Mouse (Mus musculus) C2C12 (cell line): Measurements from ENCODE around the gene Scgb1a1. TPM values are rescaled to one million over a fixed set of nuclear protein-coding genes. Genes with fewer than 3 reads are reported as not detected.

Experiments
- H3K27me3 ChIP-seq: one replicate; pipeline ENCODE4 v1.6.1; 2011; ENCODE audit not compliant: control insufficient read depth, insufficient read depth, insufficient read length
- H3K36me3 ChIP-seq: one replicate; pipeline ENCODE4 v1.6.1; 2011; ENCODE audit not compliant: control insufficient read depth, insufficient read depth
- H3K4me3 ChIP-seq: one replicate; pipeline ENCODE4 v1.5.1; 2011; ENCODE audit warnings: mild to moderate bottlenecking, control low read depth; ENCODE audit not compliant: poor library complexity, insufficient read depth, severe bottlenecking
- H3K79me2 ChIP-seq: one replicate; pipeline ENCODE4 v1.6.1; 2011; ENCODE audit not compliant: control insufficient read depth, insufficient read depth
- H3K79me3 ChIP-seq: one replicate; pipeline ENCODE4 v1.6.1; 2011; ENCODE audit warnings: low read depth, control low read depth
- H3ac ChIP-seq: one replicate; pipeline ENCODE3; 2011; ENCODE audit warnings: low read depth; ENCODE audit not compliant: control insufficient read depth, insufficient read length
- CEBPB ChIP-seq: IDR thresholded peaks from one replicate; pipeline ENCODE4 v1.6.1; 2011; ENCODE audit warnings: low read depth, mild to moderate bottlenecking, control low read depth, moderate library complexity
- CTCF ChIP-seq: IDR thresholded peaks from one replicate; pipeline ENCODE4 v1.5.1; 2011; ENCODE audit not compliant: control insufficient read depth, insufficient read depth, insufficient read length
- FOSL1 ChIP-seq: IDR thresholded peaks from one replicate; pipeline ENCODE4 v1.8.0; 2011; ENCODE audit warnings: mild to moderate bottlenecking, low read length; ENCODE audit not compliant: poor library complexity, insufficient read depth, severe bottlenecking
- MAX ChIP-seq: IDR thresholded peaks from one replicate; pipeline ENCODE4 v1.6.1; 2011; ENCODE audit warnings: mild to moderate bottlenecking, control low read depth
- MYOD1 ChIP-seq: IDR thresholded peaks from one replicate; pipeline ENCODE4 v1.6.1; 2011; ENCODE audit warnings: low read depth; ENCODE audit not compliant: control insufficient read depth, insufficient read length
- MYOG ChIP-seq: IDR thresholded peaks from one replicate; pipeline ENCODE4 v1.6.1; 2011; ENCODE audit not compliant: control insufficient read depth, insufficient read length; ENCODE audit errors: extremely low read depth
- USF1 ChIP-seq: IDR thresholded peaks from one replicate; pipeline ENCODE4 v1.6.1; 2011; ENCODE audit warnings: low read depth, mild to moderate bottlenecking, control low read depth, moderate library complexity
- polyA plus RNA-seq: library from polyadenylated mRNA; unstranded; fragments of >200 nt; fragmentation: generic; extraction: Trizol; gene quantifications from one replicate; pipeline ENCODE4 v1.2.1, GENCODE M21; 2012; ENCODE audit warnings: missing spikeins

Gene Scgb1a1
- polyA plus RNA-seq, 1 experiment: not detected

- Histone ChIP-seq H3K79me2 (no peaks in the 10 kb centered on the region), H3ac (no peak overlapping the region), H3K79me3 (no peaks in the 10 kb centered on the region), H3K4me3 (no peak overlapping the region), H3K27me3 (no peaks in the 10 kb centered on the region), H3K36me3 (no peaks in the 10 kb centered on the region)
- TF ChIP-seq MAX (no peak), FOSL1 (peak; percentile 46), CTCF (no peak), USF1 (no peak), MYOG (no peak), MYOD1 (peak; percentile 91)
Measured at GRCm38 (mm10) chr19:9065621-9066561, 21.9 kb downstream of the Scgb1a1 start.

DNA sequence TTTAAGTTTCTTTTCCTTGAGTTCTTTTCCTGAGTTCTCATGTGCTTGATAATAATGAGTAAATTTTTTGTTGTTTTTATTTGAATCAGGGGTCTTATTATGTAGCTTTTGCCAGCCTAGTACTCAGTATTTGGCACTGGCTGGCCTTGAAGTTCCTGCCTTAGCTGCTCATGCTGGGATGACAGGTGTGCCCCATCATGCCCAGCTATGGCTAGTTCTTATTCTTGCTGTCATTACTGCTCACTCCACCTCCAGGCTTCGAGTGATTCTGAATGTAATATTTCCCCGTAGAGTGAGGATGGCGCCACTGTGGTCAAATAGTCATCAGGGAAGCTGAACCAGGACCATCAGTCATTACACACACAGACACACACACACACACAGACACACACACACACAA, 23.9 kb downstream of the Scgb1a1 start:
- H3ac ChIP-seq: no peak overlapping the region
- H3K27me3 ChIP-seq: no peaks in the 10 kb centered on the region
- no peaks in the 10 kb centered on the region for H3K36me3 ChIP-seq
- no peaks in the 10 kb centered on the region for H3K79me3 ChIP-seq
- H3K79me2 ChIP-seq: no peaks in the 10 kb centered on the region
- TF ChIP-seq MYOD1 (no peak), MAX (no peak), CTCF (no peak)
- H3K4me3 ChIP-seq: no peak overlapping the region

DNA sequence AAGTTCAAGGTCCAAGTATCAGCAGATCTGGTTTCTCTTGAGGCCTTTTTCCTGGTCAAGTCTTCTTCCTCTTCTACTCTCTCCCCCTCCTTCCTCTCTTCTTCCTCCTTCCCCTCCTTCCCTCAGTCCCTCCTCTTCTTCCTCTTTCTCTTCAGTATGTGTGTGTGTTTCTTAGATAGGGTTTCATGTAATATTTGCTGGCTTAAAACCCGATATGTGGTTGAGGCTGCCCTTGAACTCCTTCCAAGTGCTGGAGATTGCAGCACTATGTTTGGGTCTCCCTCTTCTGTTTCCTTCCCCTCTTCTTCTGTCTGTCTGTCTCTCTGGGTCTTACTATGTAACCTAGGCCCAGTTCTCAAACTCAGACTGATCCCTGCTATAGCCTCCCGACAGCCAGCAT, 24.9 kb downstream of the Scgb1a1 start:
- no peaks in the 10 kb centered on the region for H3K36me3 ChIP-seq
- H3ac ChIP-seq: no peak overlapping the region
- H3K79me3 ChIP-seq: no peaks in the 10 kb centered on the region
- no peaks in the 10 kb centered on the region for H3K27me3 ChIP-seq
- no peak overlapping the region for H3K4me3 ChIP-seq
- no peak for TF ChIP-seq MAX
- TF ChIP-seq MYOG: no peak
- no peak for TF ChIP-seq MYOD1
- no peak for TF ChIP-seq CTCF
- no peak for TF ChIP-seq CEBPB
- no peak for TF ChIP-seq USF1
- no peak for TF ChIP-seq FOSL1
- no peaks in the 10 kb centered on the region for H3K79me2 ChIP-seq

- Histone ChIP-seq H3K4me3 (no peak overlapping the region), H3K36me3 (no peaks in the 10 kb centered on the region), H3K79me2 (no peaks in the 10 kb centered on the region), H3ac (no peak overlapping the region), H3K79me3 (no peaks in the 10 kb centered on the region), H3K27me3 (no peaks in the 10 kb centered on the region)
- no peak for TF ChIP-seq CEBPB
- no peak for TF ChIP-seq MAX
- no peak for TF ChIP-seq USF1
- TF ChIP-seq CTCF: no peak
- TF ChIP-seq MYOD1: no peak
Measured at GRCm38 (mm10) chr19:9061221-9061893, 26.4 kb downstream of the Scgb1a1 start.

DNA sequence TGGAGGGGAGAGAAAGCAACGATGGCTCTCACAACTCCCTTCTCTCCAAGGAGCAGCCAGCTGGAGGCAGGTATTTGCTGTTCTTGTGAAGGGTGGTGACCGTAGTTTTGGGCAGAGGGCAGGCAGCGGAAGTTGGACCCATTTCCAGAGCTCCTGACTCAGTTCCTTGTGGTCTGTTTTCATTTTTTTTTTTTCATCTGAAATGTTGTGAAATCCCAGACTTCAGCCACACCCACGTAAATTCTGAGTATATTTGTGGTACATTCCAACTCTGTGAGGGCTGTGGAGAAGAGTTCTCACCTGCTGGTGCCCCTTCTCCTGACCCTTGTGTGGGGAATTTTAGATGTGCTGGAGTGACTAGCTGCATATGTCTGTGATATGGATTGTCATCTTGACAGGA, 27.7 kb downstream of the Scgb1a1 start:
- H3K79me3 ChIP-seq: no peaks in the 10 kb centered on the region
- no peak overlapping the region for H3ac ChIP-seq
- H3K79me2 ChIP-seq: no peaks in the 10 kb centered on the region
- peak; percentile 99 for TF ChIP-seq CEBPB
- TF ChIP-seq MYOD1: peak; percentile 3
- no peak for TF ChIP-seq MYOG
- TF ChIP-seq FOSL1: peak; percentile 24
- no peak for TF ChIP-seq USF1
- TF ChIP-seq CTCF: no peak
- peak; percentile 65 for TF ChIP-seq MAX
- no peaks in the 10 kb centered on the region for H3K27me3 ChIP-seq
- no peaks in the 10 kb centered on the region for H3K36me3 ChIP-seq
- no peak overlapping the region for H3K4me3 ChIP-seq

GRCm38 (mm10) chr19:9059391-9059790, 28.4 kb downstream of the Scgb1a1 start:
- TF ChIP-seq CEBPB (no peak), CTCF (no peak), USF1 (no peak), MYOG (no peak), FOSL1 (no peak), MYOD1 (no peak), MAX (no peak)
- Histone ChIP-seq H3K27me3 (no peaks in the 10 kb centered on the region), H3K4me3 (no peak overlapping the region), H3ac (no peak overlapping the region), H3K79me2 (no peaks in the 10 kb centered on the region), H3K36me3 (no peaks in the 10 kb centered on the region), H3K79me3 (no peaks in the 10 kb centered on the region)
